Mouse (Mus musculus): ENCODE measurements around the gene Selenoh.
A peak's percentile ranks its signal among the peaks of the same experiment; 100 is the strongest.

Gene Selenoh

GRCm38 (mm10) chr2:84670569-84670933 lies at the start of gene Selenoh:
TSS of gene Selenoh (minus strand) at chr2:84670770.
- peak; percentile 75 to 86 for DNase-seq (ENCODE audit: low spot score in 2 of 2)

GRCm38 (mm10) chr2:84717357-84717756 lies 46.8 kb upstream of the Selenoh start:
- DNase-seq (ENCODE audit: low spot score in 2 of 2) = no peak

DNA sequence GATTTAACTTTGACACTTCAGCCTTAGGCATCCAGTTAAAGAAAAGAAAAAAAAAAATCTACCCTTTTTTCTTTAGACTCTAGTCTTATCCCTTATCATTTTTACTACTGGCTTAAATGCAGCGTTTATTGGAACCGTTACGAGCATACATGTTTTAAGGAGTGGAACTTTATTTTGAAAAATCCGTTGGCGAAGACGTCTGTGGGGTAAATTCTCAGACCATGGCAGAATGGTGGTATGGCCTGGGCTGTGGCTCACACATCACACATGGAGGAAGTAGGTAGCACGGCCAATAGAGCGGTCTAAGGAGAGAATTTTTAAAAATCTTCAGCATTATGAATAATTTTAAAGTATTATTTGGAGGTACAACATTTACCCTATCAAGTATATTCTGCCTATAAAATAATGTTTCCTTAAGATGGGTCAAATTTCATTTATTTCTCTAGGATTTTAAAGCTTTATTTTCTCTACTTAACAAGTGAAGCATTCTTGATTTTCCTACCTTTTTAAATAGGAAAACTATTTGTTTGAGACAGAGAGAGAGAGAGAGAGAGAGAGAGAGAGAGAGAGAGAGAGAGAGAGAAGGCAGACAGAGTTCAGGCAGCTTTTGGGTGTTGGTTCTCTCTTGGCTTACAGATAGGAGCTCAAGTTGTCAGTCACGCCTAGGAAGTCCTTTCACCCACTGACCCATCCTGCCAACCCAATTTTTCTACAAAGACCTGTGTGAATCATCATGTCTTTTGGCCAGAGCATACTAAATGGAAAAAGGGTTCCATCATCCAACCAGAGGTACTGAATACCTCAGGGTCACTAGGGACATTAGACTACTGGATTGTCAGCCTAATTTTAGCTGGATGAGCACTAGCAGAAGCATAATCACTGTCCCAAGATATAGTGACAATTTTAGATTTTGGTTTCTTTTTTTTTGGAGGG lies 46.1 kb upstream of the Selenoh start:
- DNase-seq (ENCODE audit: low spot score in 2 of 2) = no peak

DNA sequence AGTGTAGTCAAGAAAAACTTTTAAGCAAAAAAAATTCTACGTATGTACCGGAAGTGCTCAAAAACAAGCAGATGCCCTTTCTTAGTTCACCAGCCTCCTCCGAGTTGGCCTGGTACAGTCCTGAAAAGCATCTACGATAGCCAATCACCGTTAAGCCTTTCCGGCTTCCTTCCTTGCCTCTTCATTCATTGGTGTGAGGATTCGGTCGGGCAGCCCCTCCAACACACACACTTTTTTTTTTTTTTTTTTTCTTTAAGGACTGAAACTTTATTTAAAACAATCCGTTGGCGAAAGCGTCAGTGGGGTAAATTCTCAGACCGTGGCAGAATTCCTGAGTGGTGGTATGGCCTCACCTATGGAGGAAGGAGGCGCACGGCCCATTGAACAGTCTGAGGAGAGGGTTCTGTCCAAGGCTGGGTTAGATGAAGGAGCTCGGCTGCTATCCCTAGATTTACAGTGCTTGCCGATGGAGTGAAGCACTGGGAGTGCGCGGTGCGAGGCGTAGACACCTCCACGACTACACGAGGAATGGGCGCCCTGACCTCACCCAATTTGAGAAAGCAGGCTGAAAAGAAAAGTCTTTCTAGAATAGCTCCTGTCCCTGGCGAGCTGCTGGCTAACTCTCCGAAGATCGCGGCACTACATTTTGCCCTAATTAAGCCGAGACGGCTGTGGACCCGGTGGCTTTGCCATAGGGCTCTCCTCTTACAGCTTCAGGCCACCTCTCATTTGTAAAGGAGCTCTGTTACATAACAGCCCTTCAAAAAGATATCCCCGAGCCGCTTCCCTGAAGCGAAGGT lies 45.2 kb upstream of the Selenoh start:
- peak in 1 of 2 experiments; percentile 48 for DNase-seq (ENCODE audit: low spot score in 2 of 2)

DNA sequence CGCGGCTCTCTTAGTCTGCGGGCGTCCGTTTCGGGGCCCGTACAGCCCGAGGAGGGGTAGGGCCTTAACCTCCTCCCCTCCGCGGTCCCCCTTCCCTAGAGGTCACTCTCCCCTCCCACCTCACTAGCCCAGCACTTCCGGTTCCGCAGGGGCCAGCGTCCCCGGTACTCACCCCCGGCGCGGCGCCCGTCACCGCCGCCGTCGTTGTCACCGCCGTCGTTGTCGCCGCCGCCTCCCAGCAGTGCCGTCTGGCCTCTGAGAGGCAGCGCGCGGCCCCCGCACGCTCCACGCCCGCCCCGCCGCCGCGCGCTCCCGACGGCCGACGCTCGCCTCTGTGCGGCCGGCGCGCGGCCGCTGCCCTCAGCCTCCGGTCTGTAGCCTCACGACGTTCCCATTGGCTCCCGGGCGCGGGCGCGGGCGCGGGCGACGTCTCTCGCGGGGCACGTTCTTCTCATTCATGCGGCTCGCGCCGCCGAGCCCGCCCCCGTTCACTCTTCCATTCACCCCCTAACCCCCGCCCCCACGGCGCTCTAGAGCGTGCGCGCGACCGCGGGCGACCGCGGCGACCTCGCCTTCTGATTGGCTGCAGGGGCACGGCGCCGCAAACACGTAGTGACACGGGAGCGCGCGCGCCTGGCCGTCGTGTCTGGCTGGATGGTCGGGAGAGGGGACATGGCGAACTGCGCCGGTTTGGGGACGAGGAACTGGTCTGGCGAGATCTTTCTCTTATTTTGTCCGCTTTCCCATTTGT lies 44.4 kb upstream of the Selenoh start, which contains the start of gene Zdhhc5:
Zdhhc5 (minus strand) TSS at position 370 of the 751 bp plus-strand sequence.
- DNase-seq (ENCODE audit: low spot score in 2 of 2) = peak; percentile 97 to 99

DNA sequence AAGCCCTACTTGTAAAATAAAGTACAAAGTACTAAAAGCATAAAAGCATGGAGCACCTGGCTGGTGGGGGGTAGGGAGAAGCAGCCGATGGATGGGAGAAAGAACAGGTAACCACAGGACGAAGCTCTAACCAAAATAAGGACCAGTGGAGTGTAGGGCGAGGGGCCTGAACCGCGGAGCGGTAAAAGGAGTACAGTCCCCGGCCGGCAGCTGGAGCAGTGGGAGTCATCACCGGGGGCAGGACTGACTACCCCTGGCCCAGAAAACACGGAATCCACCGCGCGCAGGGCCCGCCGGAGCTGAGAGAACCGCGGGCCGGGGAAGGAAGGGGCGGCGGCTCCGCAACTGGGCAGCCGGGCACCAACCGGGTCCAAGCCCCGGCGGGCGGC lies 43.8 kb upstream of the Selenoh start:
- no peak for DNase-seq (ENCODE audit: low spot score in 2 of 2)

DNA sequence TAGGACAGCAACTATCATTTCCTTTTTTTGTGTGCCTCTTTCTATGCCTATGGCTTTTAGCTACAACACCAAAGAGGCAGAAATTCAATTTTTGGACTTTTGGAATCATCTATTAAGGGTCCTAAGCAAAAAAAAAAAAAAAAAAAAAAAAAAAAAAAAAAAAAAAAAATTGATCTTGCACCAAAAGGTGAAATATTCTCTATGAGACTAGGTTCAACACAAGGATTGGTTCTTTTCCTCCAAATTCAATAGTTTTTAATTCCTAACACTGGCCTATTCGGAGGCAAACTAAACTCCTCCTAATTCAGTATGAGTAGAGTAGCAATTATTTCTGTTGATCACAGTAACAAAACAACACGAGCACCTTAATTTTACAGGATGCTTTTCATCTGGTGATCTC lies 41.3 kb upstream of the Selenoh start:
- no peak for DNase-seq (ENCODE audit: low spot score in 2 of 2)

DNA sequence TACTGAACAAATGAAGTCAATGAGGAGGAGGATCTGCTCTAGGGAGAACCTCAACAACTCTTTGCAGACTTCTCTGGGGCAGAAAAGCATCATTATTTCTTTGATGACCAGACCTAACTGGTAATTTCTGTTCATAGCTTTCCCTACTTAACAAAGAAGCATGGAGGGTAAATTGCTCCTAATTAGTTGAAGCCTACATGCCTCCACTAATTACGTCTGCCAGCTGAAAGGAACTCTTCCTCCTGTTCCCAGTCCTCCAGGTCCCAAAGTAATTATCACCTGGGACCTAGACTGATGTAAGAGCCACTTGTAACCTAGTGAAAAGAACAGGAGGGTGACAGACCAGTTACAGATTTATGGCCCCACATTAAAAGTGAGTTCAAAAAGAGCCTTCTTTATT lies 37.0 kb upstream of the Selenoh start:
- no peak for DNase-seq (ENCODE audit: low spot score in 2 of 2)

GRCm38 (mm10) chr2:84705295-84705694 lies 34.7 kb upstream of the Selenoh start:
- no peak for DNase-seq (ENCODE audit: low spot score in 2 of 2)

GRCm38 (mm10) chr2:84704329-84704728 lies 33.8 kb upstream of the Selenoh start:
- no peak for DNase-seq (ENCODE audit: low spot score in 2 of 2)

DNA sequence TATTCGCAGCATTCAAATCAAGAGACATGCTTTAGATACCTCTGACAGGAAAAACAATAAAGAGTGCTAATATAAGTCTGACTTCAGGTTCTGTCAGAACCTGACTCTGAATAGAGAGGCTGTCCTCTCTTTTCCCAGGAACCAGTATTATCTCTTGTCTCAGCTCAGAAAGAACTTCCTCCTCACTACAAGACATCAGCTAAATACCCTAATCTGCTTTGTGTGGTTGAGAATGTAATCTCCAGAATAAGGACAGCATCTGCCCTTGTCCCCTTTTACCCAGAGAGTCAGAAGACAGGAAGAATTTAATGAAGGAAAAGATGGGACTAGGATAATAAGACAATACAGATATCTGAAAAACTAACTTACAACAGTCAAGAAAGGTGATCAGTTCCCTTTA lies 32.9 kb upstream of the Selenoh start:
- DNase-seq (ENCODE audit: low spot score in 2 of 2) = no peak

GRCm38 (mm10) chr2:84695007-84695695 lies 24.6 kb upstream of the Selenoh start:
- DNase-seq (ENCODE audit: low spot score in 2 of 2) = no peak

DNA sequence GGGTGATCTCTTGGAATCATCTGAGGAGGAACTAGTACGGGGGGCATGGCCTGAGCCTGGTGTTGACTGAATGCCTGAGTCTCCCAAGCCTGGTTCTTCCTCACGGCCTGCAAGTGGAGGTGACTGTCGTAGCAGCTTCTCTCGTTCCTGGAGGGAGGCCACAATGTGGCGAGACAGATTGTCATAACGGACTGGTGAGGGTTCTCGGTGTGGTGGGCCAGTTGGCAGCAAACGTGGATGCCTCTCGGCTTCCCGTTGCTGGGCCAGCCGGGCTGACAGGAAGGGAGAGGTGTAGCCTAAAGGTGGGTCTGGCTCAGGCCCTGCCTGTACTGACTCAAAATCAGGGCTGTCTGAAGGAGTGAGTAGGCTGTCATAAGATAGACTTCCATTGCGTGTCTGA lies 19.5 kb upstream of the Selenoh start:
- DNase-seq (ENCODE audit: low spot score in 2 of 2) = no peak

GRCm38 (mm10) chr2:84688080-84688844 lies 17.7 kb upstream of the Selenoh start:
- DNase-seq (ENCODE audit: low spot score in 2 of 2) = no peak

GRCm38 (mm10) chr2:84682605-84683183 lies 12.1 kb upstream of the Selenoh start:
- DNase-seq (ENCODE audit: low spot score in 2 of 2) = no peak

- no peak for DNase-seq (ENCODE audit: low spot score in 2 of 2)
These were observed 8.4 kb upstream of the Selenoh start, which contains the start of gene Tmx2 for GRCm38 (mm10) chr2:84679016-84679415. TSS of gene Tmx2 (minus strand) at chr2:84679140.

GRCm38 (mm10) chr2:84677968-84678880 lies 7.7 kb upstream of the Selenoh start, which contains the start of the genes Gm28635 and Med19:
TSS of gene Gm28635 (minus strand) at chr2:84678041.
TSS of gene Med19 (plus strand) at chr2:84678402.
- DNase-seq (ENCODE audit: low spot score in 2 of 2) = peak; percentile 59 to 83

DNA sequence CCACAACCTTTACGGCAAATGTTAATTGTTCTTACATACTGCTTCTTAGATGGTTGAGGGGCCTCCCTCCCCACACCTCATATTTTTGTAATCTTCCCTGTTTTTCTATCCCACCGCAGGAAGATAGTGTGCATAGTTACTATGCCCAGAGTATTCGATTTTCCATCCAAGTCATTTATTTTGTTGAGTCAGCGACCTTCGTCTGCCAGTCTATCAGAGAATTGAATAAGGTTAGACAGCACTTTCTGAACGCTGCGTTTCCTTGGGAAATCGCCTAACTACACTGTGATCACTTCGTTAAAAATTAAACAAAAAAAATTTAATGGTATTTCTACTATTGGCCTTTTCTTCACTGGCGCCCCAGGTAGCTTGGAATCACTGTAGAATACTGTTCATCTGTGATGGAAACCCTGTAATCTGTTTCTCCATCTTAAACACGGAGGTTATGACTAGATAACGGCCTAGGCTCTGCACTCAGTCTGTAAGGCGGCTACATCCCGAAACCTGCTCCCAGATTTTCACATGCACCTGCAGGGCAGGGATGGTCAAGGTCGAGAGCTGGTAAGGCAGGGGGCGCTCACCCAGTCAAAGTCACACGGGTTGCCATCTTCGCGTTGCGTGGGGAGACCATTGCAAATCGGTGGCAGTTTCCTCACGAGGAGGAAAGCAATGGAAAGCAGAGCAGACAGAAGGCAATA lies 6.8 kb upstream of the Selenoh start:
- no peak for DNase-seq (ENCODE audit: low spot score in 2 of 2)

Data from cerebellum, postnatal 4 days (tissue).